Comparison of ENCODE assay signal across 7 mouse cellular contexts in genomic region chr9:107698611-107699190, GRCm38 (mm10). TPM values are rescaled to one million over a fixed set of nuclear protein-coding genes. Genes with fewer than 3 reads are reported as not detected.
DNase-seq lines count a peak whose midpoint lies in the region; ATAC-seq and TF ChIP-seq lines count a peak whose summit lies in the region.

No protein-coding gene starts in this region.

- peak overlapping the region; percentile 21 for H3K27ac ChIP-seq in embryonic fibroblast, embryonic 13.5 days (ENCODE audit: insufficient read depth, low read length)
- 0 out of 2 replicates have a peak overlapping the region, but pooled peaks have one; percentile 21 for H3K27ac ChIP-seq in midbrain, embryonic 15.5 days

- no peak overlapping the region for H3K4me3 ChIP-seq in embryonic fibroblast, embryonic 13.5 days (ENCODE audit: insufficient read depth, low read length)
- H3K4me3 ChIP-seq in midbrain, embryonic 15.5 days: no peak overlapping the region

- H3K36me3 ChIP-seq in midbrain, embryonic 15.5 days (replicated peaks): no peaks in the 10 kb centered on the region; the same call in 1 of the 2 replicates

- no peak for TF ChIP-seq CTCF in embryonic fibroblast, embryonic 13.5 days (IDR thresholded peaks at IDR 0.05; ENCODE audit: borderline replicate concordance, insufficient read depth, low read length)

- no peak for TF ChIP-seq POLR2A in embryonic fibroblast, embryonic 13.5 days (IDR thresholded peaks at IDR 0.05; ENCODE audit: low read depth, low read length)

- ATAC-seq in midbrain, embryonic 15.5 days (replicated peaks): no peak

- H3K9me3 ChIP-seq in midbrain, embryonic 15.5 days: no peaks in the 10 kb centered on the region

- peak overlapping the region; percentile 23 for H3K4me2 ChIP-seq in midbrain, embryonic 15.5 days

- 0 out of 2 replicates have a peak overlapping the region, but pooled peaks have one; percentile 1 for H3K9ac ChIP-seq in midbrain, embryonic 15.5 days

- H3K27me3 ChIP-seq in midbrain, embryonic 15.5 days (replicated peaks): no peaks in the 10 kb centered on the region

- 14% methylated on average over 14 of the region's 14 CpGs for WGBS in midbrain, embryonic 15.5 days

- DNase-seq in embryo, embryonic 10 days (ENCODE audit: low spot score): peak; percentile 71
- peak; percentile 69 for DNase-seq in kidney, postnatal 10 days
- DNase-seq in gastrocnemius, postnatal 10 days: no peak
- DNase-seq in urinary bladder, adult 18-20 months (ENCODE audit: low spot score in 2 of 2): no peak
- no peak for DNase-seq in spleen, adult 12 weeks (ENCODE audit: low spot score)

- H3K4me1 ChIP-seq in embryonic fibroblast, embryonic 13.5 days (ENCODE audit: control insufficient read depth, insufficient read depth, low read length): peaks cover 33% of the 10 kb centered on the region
- H3K4me1 ChIP-seq in midbrain, embryonic 15.5 days: peaks cover 83% of the 10 kb centered on the region

RNA-seq across cellular contexts. Expression of gene Sema3f, which starts 11.6 kb away (rescaled TPM):
- polyA plus RNA-seq in embryonic fibroblast, embryonic 13.5 days (2011; ENCODE audit: insufficient read length, low read depth, missing spikeins): 68.0 and 88.1 TPM in 2 replicates
- polyA plus RNA-seq in midbrain, embryonic 15.5 days (2015; fragmentation: Nextera tagmentation; extraction: Ambion mirVana): 26.0 and 31.2 TPM in 2 replicates
- total RNA-seq in gastrocnemius, postnatal 10 days (2021): 10 to 100 TPM; 11.9 to 18.0 TPM

RNA-seq across cellular contexts. Expression of gene Gnat1, which starts 19.2 kb away (rescaled TPM):
- not detected in 2 replicates for polyA plus RNA-seq in embryonic fibroblast, embryonic 13.5 days (2011; ENCODE audit: insufficient read length, low read depth, missing spikeins)
- polyA plus RNA-seq in midbrain, embryonic 15.5 days (2015; fragmentation: Nextera tagmentation; extraction: Ambion mirVana): 2.1 and 2.2 TPM in 2 replicates
- not detected for total RNA-seq in gastrocnemius, postnatal 10 days (2021)

RNA-seq across cellular contexts. Expression of gene Slc38a3, which starts 29.4 kb away (rescaled TPM):
- 1.1 TPM in 1 of 2 replicates, not detected in the other for polyA plus RNA-seq in embryonic fibroblast, embryonic 13.5 days (2011; ENCODE audit: insufficient read length, low read depth, missing spikeins)
- 31.8 and 40.4 TPM in 2 replicates for polyA plus RNA-seq in midbrain, embryonic 15.5 days (2015; fragmentation: Nextera tagmentation; extraction: Ambion mirVana)
- total RNA-seq in gastrocnemius, postnatal 10 days (2021): 10 to 100 TPM; 17.6 to 20.4 TPM

Comparison
In these comparisons a context has a peak if more than half of its experiments do, and no peak if none do; other contexts are left out.
1. DNase-seq: peak in embryo, embryonic 10 days (single experiment) and kidney, postnatal 10 days (single experiment); none in gastrocnemius, postnatal 10 days (single experiment), urinary bladder, adult 18-20 months (0 of 2) and spleen, adult 12 weeks (single experiment).
2. RNA of gene Slc38a3, which starts 29.4 kb away (polyA plus RNA-seq): 31.8 to 40.4 TPM in midbrain, embryonic 15.5 days; 1.1 TPM in embryonic fibroblast, embryonic 13.5 days; every median in the first group is over 10 times any median in the second.